Comparison of ENCODE assay signal across 10 mouse cellular contexts in genomic region chr11:86587830-86588229, GRCm38 (mm10). TPM values are rescaled to one million over a fixed set of nuclear protein-coding genes. Genes with fewer than 3 reads are reported as not detected.
DNase-seq lines count a peak whose midpoint lies in the region; ATAC-seq and TF ChIP-seq lines count a peak whose summit lies in the region.
"Had no signal": no experiment of that assay in that cellular context is flagged by ENCODE, and none has a peak within 500 bp of the region (broad histone marks: within the 10 kb centered on the region; RNA-seq: fewer than 3 reads in every experiment).

No protein-coding gene starts in this region.

- no peak for DNase-seq in heart, postnatal 25 days (ENCODE audit: low spot score)
- DNase-seq in thymus, adult 2 months: no peak
- no peak for DNase-seq in thymus, postnatal 10 days (ENCODE audit: low spot score in 2 of 2)
- DNase-seq in layer of hippocampus, adult 11-12 months (ENCODE audit: low spot score): no peak
- DNase-seq in cerebellum, adult 9-11 months: no peak
- no peak for DNase-seq in cerebellum, adult 11 months
- DNase-seq: layer of hippocampus, postnatal 36 days had no signal

- intact Hi-C loops in heart, postnatal 25 days (cut with DNase I): no loop called here

- WGBS in heart, embryonic 14.5 days: 29% methylated on average over 7 of the region's 7 CpGs
- 24% methylated on average over 7 of the region's 7 CpGs for WGBS in thymus, adult 2 months
- 43% methylated on average over 7 of the region's 7 CpGs for WGBS in limb, embryonic 13.5 days

- peaks cover 4 to 30% of the 10 kb centered on the region in 2 experiments for H3K4me1 ChIP-seq in heart, embryonic 14.5 days (ENCODE audit: control insufficient read depth in 2 of 2, insufficient read depth in 2 of 2, low read length in 2 of 2)
- H3K4me1 ChIP-seq in thymus, adult 2 months (replicated peaks; ENCODE audit: control insufficient read depth, insufficient read depth, low read length): peaks cover 12% of the 10 kb centered on the region
- H3K4me1 ChIP-seq in limb, embryonic 13.5 days: peaks cover 18% of the 10 kb centered on the region

- TF ChIP-seq POLR2A in thymus, adult 2 months (IDR thresholded peaks at IDR 0.05; ENCODE audit: control insufficient read depth, extremely low read depth, insufficient read depth, low read length, poor library complexity): no peak

- H3K4me3 ChIP-seq in heart, embryonic 14.5 days (ENCODE audit: control insufficient read depth in 1 of 2, insufficient read depth in 1 of 2, low read depth in 1 of 2, low read length in 2 of 2): no peak overlapping the region; a peak in 1 of 4 replicates
- H3K4me3 ChIP-seq in thymus, adult 2 months (ENCODE audit: control insufficient read depth, insufficient read depth, low read length): no peak overlapping the region
- H3K4me3 ChIP-seq in limb, embryonic 13.5 days: no peak overlapping the region

- peak overlapping the region; percentile 82 for H3K9ac ChIP-seq in heart, embryonic 14.5 days (ENCODE audit: low read length)
- H3K9ac ChIP-seq in limb, embryonic 13.5 days: no peak overlapping the region

- no peak for ATAC-seq in heart, embryonic 14.5 days (ENCODE audit: insufficient number of reproducible peaks, insufficient read depth, low FRiP score, low read depth)
- no peak for ATAC-seq in limb, embryonic 13.5 days (ENCODE audit: low FRiP score, low read depth)

- peak overlapping the region; percentile 83 for H3K4me2 ChIP-seq in heart, embryonic 14.5 days (ENCODE audit: low read length)
- peak overlapping the region; percentile 57 for H3K4me2 ChIP-seq in limb, embryonic 13.5 days (replicated peaks)

- peaks cover 10% of the 10 kb centered on the region; the same call in 1 of the 2 replicates for H3K36me3 ChIP-seq in heart, embryonic 14.5 days (ENCODE audit: control insufficient read depth, insufficient read depth, low read length)
- H3K36me3 ChIP-seq in thymus, adult 2 months (ENCODE audit: control insufficient read depth, insufficient read depth, low read length): no peaks in the 10 kb centered on the region
- peaks cover under 1% of the 10 kb centered on the region; the same call in 1 of the 2 replicates for H3K36me3 ChIP-seq in limb, embryonic 13.5 days

- no peak for TF ChIP-seq CTCF in thymus, adult 2 months (IDR thresholded peaks at IDR 0.05; ENCODE audit: borderline replicate concordance, control insufficient read depth, extremely low read depth, insufficient read depth, low read length, poor library complexity)

- H3K9me3 ChIP-seq in heart, embryonic 14.5 days (ENCODE audit: control insufficient read depth, low read length): no peaks in the 10 kb centered on the region
- H3K9me3 ChIP-seq in limb, embryonic 13.5 days: no peaks in the 10 kb centered on the region

- H3K27ac ChIP-seq in heart, embryonic 14.5 days (replicated peaks in 1 of 2; ENCODE audit: control insufficient read depth in 1 of 2, insufficient read depth in 1 of 2, low read depth in 2 of 2, low read length in 2 of 2): peak overlapping the region; percentile 20 to 88
- peak overlapping the region; percentile 8; the same call in 1 of the 2 replicates for H3K27ac ChIP-seq in thymus, adult 2 months (ENCODE audit: control insufficient read depth, insufficient read depth, low read length)
- no peak overlapping the region; the same call in 1 of the 2 replicates for H3K27ac ChIP-seq in limb, embryonic 13.5 days

- H3K27me3 ChIP-seq in heart, embryonic 14.5 days (ENCODE audit: control insufficient read depth, insufficient read depth, low read length): no peaks in the 10 kb centered on the region
- no peaks in the 10 kb centered on the region for H3K27me3 ChIP-seq in thymus, adult 2 months (ENCODE audit: control insufficient read depth, insufficient read depth, low read length)
- no peaks in the 10 kb centered on the region for H3K27me3 ChIP-seq in limb, embryonic 13.5 days
- H3K27me3 ChIP-seq: Patski had no signal

RNA-seq across cellular contexts. Expression of gene Tubd1, which starts 43.0 kb away (rescaled TPM):
- polyA plus RNA-seq in heart, embryonic 14.5 days (2014; fragmentation: Nextera tagmentation; extraction: Ambion mirVana): 12.0 and 13.2 TPM in 2 replicates
- 1 to 10 TPM; 4.6 to 4.8 TPM for total RNA-seq in heart, postnatal 25 days (2021)
- polyA plus RNA-seq in thymus, adult 2 months (2012; rRNA removed): 5.7 and 5.9 TPM in 2 replicates
- 10.9 and 11.7 TPM in 2 replicates for polyA plus RNA-seq in limb, embryonic 13.5 days (2015; fragmentation: Nextera tagmentation; extraction: Ambion mirVana)

RNA-seq across cellular contexts. Expression of gene Rps6kb1, which starts 43.2 kb away (rescaled TPM):
- 33.4 and 34.8 TPM in 2 replicates for polyA plus RNA-seq in heart, embryonic 14.5 days (2014; fragmentation: Nextera tagmentation; extraction: Ambion mirVana)
- 10 to 100 TPM; 19.1 to 19.2 TPM for total RNA-seq in heart, postnatal 25 days (2021)
- 12.2 and 12.3 TPM in 2 replicates for polyA plus RNA-seq in thymus, adult 2 months (2012; rRNA removed)
- 84.3 and 84.8 TPM in 2 replicates for polyA plus RNA-seq in limb, embryonic 13.5 days (2015; fragmentation: Nextera tagmentation; extraction: Ambion mirVana)
